Mouse (Mus musculus) forebrain, embryonic 16.5 days (tissue): ENCODE data around the gene Rxfp4. TPM values are rescaled to one million over a fixed set of nuclear protein-coding genes. Genes with fewer than 3 reads are reported as not detected.
A peak's percentile ranks its signal among the peaks of the same experiment; 100 is the strongest.

Source experiments
- ATAC-seq: fragments of 200-750 bp; cut with Nextera tagmentation; 2 replicates; pipeline ENCODE4 v1.8.0; 2017; ENCODE audit warnings: mild to moderate bottlenecking, moderate library complexity
- H3K27ac ChIP-seq: fragments of 300-500 bp; sonication (generic); 2 replicates; pipeline ENCODE4 v1.5.1; 2014; ENCODE audit warnings: low read length, control low read depth
- H3K27me3 ChIP-seq: fragments of 300-500 bp; sonication (generic); replicated peaks from 2 replicates; pipeline ENCODE4 v1.6.1; 2014; ENCODE audit warnings: low read length; ENCODE audit not compliant: control insufficient read depth, insufficient read depth
- H3K36me3 ChIP-seq: fragments of 300-500 bp; sonication (generic); 2 replicates; pipeline ENCODE4 v1.6.1; 2014; ENCODE audit not compliant: control insufficient read depth, insufficient read depth
- H3K4me1 ChIP-seq: fragments of 300-500 bp; sonication (generic); replicated peaks from 2 replicates; pipeline ENCODE4 v1.6.1; 2014; ENCODE audit warnings: low read length; ENCODE audit not compliant: control insufficient read depth, insufficient read depth
- H3K4me2 ChIP-seq: fragments of 300-500 bp; sonication (generic); 2 replicates; pipeline ENCODE4 v1.6.1; 2014; ENCODE audit warnings: mild to moderate bottlenecking, low read length, control low read depth
- H3K4me3 ChIP-seq: fragments of 300-500 bp; sonication (generic); replicated peaks from 2 replicates; pipeline ENCODE4 v1.5.1; 2014; ENCODE audit warnings: mild to moderate bottlenecking, low read length, control low read depth
- H3K9ac ChIP-seq: fragments of 300-500 bp; sonication (generic); replicated peaks from 2 replicates; pipeline ENCODE4 v1.6.1; 2014; ENCODE audit warnings: low read depth, low read length, control low read depth
- H3K9me3 ChIP-seq: fragments of 300-500 bp; sonication (generic); 2 replicates; pipeline ENCODE4 v1.6.1; 2016; ENCODE audit warnings: low read length; ENCODE audit not compliant: control insufficient read depth
- WGBS: fragments of 180-500 bp; shearing (Covaris S2); extraction: QIAGEN DNeasy Blood & Tissue Kit; methylation state at CpG from one replicate; pipeline ENCODE4 v1.1.7; 2014; 5-methylcytosine and 5-hydroxymethylcytosine counted together
- polyA plus RNA-seq: library from polyadenylated mRNA; unstranded; fragments of >200 nt; fragmentation: Nextera tagmentation; extraction: Ambion mirVana; gene quantifications from 2 replicates; pipeline ENCODE4 v1.2.1, GENCODE M21; 2015

Rxfp4 gene
- polyA plus RNA-seq, 1 experiment from 2014 or later: not detected

DNA sequence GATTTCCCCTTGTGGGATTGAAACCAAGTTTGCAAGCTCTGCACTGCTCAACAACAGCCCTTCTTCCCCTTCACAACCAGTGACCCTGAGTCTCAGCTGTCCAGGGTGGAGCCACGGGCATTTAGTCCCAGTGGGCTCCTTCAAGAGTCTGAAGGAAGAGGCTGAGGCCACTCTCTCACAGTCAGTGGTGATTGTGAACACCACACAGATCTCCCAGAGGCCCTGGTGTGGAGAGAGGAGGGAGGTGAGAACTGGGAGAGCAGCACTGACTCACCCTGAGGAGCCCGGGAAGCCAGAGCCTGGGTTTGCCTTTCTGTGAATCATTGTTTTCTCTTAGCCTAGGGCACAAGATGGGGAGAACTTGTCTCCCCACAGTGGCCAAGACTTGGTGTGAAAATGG, 28.0 kb downstream of the Rxfp4 start:
- 41% methylated on average over 2 of the region's 2 CpGs for WGBS
- no peak for ATAC-seq

DNA sequence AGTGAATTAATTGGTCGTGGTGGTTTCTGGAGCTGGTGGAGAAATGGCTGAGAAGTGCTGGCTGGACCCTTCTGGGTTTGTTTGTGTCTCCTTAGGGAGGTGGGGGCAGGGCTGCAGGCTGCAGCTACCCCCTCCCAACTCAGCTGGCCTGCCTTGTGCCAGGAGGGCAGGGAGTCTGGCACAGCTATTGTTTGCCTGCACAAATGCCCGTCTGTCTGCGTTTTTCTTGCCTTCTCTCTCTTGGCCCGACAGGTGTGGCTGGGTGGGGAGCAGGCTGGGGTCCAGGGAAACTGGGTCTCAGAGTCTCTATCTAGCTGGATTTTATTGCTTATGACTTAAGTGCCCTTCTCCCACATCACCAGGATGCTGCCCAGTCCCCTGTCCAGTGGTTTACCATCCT, 28.6 kb downstream of the Rxfp4 start:
- H3K4me3 ChIP-seq: peak overlapping the region; percentile 92
- H3K27ac ChIP-seq: peak overlapping the region; percentile 99
- ATAC-seq: peak; percentile 21; the same call in 1 of the 2 replicates
- H3K4me1 ChIP-seq: peaks cover 43% of the 10 kb centered on the region
- H3K9ac ChIP-seq: peak overlapping the region; percentile 99
- H3K27me3 ChIP-seq: no peaks in the 10 kb centered on the region
- no peaks in the 10 kb centered on the region for H3K9me3 ChIP-seq
- H3K36me3 ChIP-seq: no peaks in the 10 kb centered on the region
- peak overlapping the region; percentile 90 for H3K4me2 ChIP-seq
- 2% methylated on average over 4 of the region's 4 CpGs for WGBS

More for the DNA sequence above, 28.0 kb downstream of the Rxfp4 start:
- peaks cover 4% of the 10 kb centered on the region for H3K36me3 ChIP-seq
- H3K4me1 ChIP-seq: peaks cover 43% of the 10 kb centered on the region
- peak overlapping the region; percentile 99 for H3K9ac ChIP-seq
- no peaks in the 10 kb centered on the region for H3K27me3 ChIP-seq
- H3K9me3 ChIP-seq: no peaks in the 10 kb centered on the region
- peak overlapping the region; percentile 90 for H3K4me2 ChIP-seq
- H3K27ac ChIP-seq: peak overlapping the region; percentile 99
- peak overlapping the region; percentile 92 for H3K4me3 ChIP-seq

DNA sequence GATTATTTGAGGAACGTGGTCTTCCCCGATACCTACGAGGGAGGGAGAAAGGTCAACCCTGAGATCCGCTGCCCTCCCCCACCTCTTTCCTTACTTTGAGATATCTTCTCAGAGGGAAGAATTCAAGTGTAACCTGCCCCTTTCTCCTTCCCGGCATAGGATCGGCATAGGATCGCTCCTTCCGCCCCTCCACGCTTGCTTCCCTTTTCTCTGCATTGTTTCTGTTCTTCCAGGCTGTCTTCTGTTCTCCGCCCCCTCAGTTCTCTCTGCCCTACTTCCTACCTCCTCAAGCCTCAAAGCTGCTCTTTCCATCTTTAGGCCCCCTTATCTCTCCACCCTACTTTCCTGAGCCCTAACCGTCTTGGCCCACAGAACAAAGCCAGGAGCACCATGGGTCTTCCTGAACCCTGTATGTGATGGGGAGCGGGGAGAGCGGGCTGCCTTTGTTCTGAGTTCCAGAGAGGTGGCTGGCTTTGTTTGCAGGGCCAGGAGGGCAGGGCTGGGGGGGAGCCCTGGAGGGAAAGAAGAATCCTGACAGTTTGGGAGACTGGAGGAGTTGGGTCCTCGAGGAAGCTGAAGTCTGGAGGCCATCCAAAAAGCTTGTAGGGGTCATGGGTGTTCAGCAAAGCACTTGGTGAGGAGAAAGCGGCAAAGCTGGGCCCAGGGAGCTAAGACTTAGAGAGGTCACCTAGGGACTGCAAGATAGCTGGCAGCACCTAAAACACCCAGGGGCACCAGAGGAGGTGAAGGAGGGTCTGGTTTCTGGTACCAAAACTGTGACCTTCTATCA, 29.4 kb downstream of the Rxfp4 start:
- Histone ChIP-seq H3K9me3 (no peaks in the 10 kb centered on the region), H3K9ac (peak overlapping the region; percentile 99), H3K4me1 (peaks cover 41% of the 10 kb centered on the region), H3K4me3 (peak overlapping the region; percentile 92), H3K36me3 (no peaks in the 10 kb centered on the region), H3K27ac (peak overlapping the region; percentile 99), H3K4me2 (peak overlapping the region; percentile 90), H3K27me3 (no peaks in the 10 kb centered on the region)
- ATAC-seq: peak; percentile 24
- WGBS: 1% methylated on average over 15 of the region's 15 CpGs

DNA sequence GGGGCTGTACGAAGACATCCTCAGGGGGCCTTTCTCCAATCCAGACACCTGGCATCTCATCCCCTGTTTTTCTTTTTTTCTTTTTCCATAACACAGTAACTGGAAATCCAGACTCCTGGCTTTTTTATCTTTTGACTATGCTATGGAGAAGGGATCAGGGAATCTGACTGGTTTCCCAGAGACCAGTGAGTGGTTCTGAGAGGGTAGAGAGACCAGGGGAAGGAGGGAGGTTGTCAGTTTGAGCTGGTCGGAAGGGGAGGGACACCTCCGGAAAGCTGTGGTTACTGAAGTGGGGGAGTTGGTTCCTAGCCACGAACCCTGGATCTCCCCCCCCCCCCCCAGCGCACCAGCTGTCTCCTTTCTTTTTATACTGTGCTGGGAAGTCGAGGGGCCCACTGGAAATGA, 30.0 kb downstream of the Rxfp4 start:
- H3K36me3 ChIP-seq: no peaks in the 10 kb centered on the region
- H3K27ac ChIP-seq: peak overlapping the region; percentile 99
- peak overlapping the region; percentile 99 for H3K9ac ChIP-seq
- ATAC-seq: peak; percentile 58
- 2% methylated on average over 4 of the region's 6 CpGs for WGBS
- no peaks in the 10 kb centered on the region for H3K27me3 ChIP-seq
- peaks cover 38% of the 10 kb centered on the region for H3K4me1 ChIP-seq
- H3K4me3 ChIP-seq: peak overlapping the region; percentile 92
- no peaks in the 10 kb centered on the region for H3K9me3 ChIP-seq
- H3K4me2 ChIP-seq: peak overlapping the region; percentile 90

DNA sequence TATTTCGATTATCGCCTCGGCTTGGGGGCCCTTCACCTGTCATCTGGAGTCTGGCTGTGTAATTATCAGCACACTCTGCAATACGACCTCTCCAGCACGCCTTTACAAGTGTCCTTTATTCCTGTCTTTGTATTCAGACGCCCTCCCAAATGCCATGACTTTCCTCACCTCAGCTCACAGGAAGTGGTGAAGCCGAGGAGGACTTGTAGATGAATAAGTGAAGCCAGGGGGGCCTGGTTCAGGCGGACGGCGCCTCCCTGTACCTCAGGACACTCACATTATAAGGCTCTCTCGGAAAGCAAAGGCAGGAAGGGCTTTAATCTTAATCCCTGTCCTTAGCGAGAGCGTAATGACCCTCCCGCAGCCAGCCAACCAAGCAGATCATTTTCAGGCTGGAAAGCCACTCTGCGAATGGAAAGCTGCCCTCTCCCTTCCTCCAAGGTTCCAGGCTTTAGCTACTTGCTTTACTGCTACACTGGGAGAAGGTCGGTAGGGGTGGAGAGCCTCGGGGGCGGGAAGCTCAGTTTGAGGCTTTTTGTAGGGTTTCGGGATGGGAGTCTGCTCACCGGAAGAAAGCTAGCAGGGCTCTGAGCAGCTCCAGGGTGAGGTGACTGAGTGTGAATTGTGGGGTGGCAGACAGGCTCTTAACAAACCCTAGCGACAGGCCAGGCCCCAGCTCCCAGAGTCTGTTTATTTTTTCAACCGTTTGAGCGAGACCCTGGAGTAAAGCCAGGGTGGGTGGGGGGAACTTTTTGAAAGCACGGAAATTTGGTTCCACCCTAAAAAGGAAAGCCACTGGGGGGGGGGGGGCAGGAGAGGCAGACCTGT, 30.6 kb downstream of the Rxfp4 start:
- Histone ChIP-seq H3K27me3 (no peaks in the 10 kb centered on the region), H3K9ac (peak overlapping the region; percentile 99), H3K4me3 (peak overlapping the region; percentile 92), H3K36me3 (no peaks in the 10 kb centered on the region), H3K9me3 (no peaks in the 10 kb centered on the region), H3K4me2 (peak overlapping the region; percentile 90), H3K4me1 (peaks cover 35% of the 10 kb centered on the region), H3K27ac (peak overlapping the region; percentile 99)
- WGBS: under 1% methylated on average over 24 of the region's 24 CpGs
- ATAC-seq: peak; percentile 50

DNA sequence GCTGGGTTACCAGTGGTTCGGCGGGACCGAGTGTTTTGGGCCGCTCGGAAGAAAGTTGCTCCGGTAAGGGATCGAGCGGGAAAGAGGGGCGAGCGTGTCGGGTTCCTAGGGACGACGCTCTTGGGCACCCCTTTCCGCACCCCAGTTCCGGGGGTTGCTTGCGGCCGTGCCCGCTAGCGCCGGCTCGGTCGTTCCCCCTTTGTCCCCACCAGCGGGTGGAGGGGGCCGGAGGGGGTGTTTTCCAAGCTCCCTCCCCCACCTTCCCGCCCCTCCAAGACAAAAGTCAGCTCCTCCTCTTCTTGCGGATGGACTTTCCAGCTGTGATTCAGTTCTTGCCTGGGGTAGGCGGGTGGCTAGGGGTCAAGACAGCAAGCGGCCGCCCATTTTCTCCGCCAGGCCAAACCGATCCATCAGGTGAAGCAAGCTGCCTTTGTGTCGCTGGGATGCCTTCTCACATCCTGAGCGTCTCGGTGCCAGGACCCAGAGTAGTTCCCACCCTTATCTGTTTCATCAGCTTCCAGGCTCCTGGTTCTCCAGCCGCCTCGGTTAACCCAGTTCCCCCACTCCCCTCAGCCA, 31.3 kb downstream of the Rxfp4 start:
- Histone ChIP-seq H3K9me3 (no peaks in the 10 kb centered on the region), H3K4me2 (peak overlapping the region; percentile 90), H3K27me3 (no peaks in the 10 kb centered on the region), H3K4me1 (peaks cover 30% of the 10 kb centered on the region), H3K36me3 (no peaks in the 10 kb centered on the region), H3K4me3 (peak overlapping the region; percentile 92), H3K9ac (peak overlapping the region; percentile 99), H3K27ac (peak overlapping the region; percentile 99)
- 1% methylated on average over 34 of the region's 36 CpGs for whole genome bisulfite sequencing
- ATAC-seq: 0 out of 2 replicates have a peak, but pooled peaks have one; percentile 4

DNA sequence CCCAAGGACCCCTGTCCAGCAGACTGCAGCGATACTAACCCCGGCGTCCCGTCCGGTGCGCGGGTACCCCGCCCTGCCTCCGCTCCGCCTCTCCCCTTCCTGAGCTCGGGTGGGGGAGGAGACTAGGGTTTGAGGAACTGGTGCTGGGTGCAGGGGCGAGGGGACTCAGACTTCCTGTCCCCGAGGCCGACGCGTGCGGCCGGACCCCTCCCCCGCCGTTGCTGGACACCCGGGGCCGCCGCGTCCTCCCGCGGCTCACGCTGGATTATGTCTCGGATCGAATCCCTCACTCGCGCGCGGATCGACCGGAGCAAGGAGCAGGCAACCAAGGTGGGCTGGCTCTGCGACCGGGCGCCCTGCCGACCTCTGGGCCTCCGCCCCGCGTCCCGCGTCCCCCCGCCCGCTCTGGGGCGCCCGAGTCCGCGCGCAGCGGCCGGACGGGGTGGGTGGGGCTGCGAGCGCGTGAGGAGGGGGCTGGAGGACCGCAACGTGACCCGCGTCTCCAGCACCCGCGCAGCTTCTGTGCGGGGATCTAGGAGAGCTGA, 31.9 kb downstream of the Rxfp4 start:
- Histone ChIP-seq H3K27me3 (no peaks in the 10 kb centered on the region), H3K36me3 (no peaks in the 10 kb centered on the region), H3K9me3 (no peaks in the 10 kb centered on the region), H3K4me1 (peaks cover 28% of the 10 kb centered on the region), H3K9ac (peak overlapping the region; percentile 99), H3K4me2 (peak overlapping the region; percentile 90), H3K4me3 (peak overlapping the region; percentile 92), H3K27ac (peak overlapping the region; percentile 99)
- peak; percentile 54 for ATAC-seq
- under 1% methylated on average over 52 of the region's 64 CpGs for WGBS

DNA sequence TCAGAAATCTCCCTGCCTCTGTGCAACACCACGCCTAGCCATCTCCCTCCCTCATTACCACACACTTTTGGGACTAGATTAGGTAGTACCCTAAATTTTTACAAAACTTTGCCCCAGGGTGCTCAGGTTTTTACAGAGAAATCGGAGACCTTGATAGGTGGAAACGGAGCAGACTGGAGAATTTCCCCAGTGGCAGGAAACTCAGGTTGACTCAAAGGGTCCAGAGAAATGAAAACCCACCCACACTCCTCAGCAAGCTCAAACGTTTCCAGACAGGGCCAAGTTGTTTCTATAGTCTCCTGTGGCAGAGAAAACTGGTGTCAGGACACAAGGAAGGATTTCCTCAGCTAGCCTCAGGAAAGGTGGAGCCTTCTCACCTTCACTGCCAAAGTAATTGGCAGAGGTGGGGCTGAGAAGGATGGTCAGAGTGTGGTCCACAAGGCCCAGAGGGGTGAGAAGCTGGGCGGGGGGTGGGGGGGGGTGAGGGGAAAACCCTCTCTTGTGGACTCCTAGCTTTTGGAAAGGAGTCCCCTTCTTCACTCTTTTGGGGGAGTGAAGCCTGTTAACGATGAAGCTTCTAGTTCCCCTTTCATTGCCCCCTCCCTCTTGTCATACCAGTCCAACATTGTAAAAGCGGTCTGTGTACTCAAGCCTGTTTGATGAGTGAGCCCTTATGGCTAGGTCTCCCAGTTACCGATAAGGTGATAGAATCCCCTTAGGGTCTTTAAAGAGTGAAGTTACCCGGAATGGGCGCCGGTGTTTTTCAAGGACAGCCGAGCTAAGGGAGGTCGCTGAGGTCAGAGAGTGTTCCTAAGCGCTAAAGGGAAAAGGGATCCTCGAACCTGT, 32.6 kb downstream of the Rxfp4 start:
- 15% methylated on average over 15 of the region's 15 CpGs for WGBS
- Histone ChIP-seq H3K36me3 (no peaks in the 10 kb centered on the region), H3K9me3 (no peaks in the 10 kb centered on the region), H3K4me3 (peak overlapping the region; percentile 92), H3K4me2 (peak overlapping the region; percentile 90), H3K27me3 (no peaks in the 10 kb centered on the region), H3K4me1 (peaks cover 28% of the 10 kb centered on the region), H3K27ac (peak overlapping the region; percentile 99), H3K9ac (peak overlapping the region; percentile 99)
- ATAC-seq: no peak
